8 mouse cellular contexts compared by ENCODE assay signal in the genomic region with DNA sequence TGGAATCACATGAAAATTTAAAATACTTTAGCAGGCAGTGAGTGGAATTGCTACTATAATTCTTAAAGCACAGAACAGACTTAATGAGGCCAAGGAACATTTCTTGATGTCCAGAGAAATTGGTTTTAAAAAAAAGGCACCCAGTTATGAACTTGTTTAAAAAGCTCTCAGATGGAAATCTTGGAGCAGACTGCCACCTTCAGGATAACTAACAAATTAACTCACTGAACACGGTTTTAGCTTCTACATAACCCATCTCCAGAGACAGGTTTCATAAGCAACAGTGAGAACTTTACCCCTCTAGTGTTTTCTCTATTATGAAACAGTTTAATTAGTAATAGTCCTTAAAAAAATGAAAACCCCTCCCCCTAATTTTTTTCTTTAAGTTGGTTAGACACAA. TPM values are rescaled to one million over a fixed set of nuclear protein-coding genes. Genes with fewer than 3 reads are reported as not detected.
A peak's percentile ranks its signal among the peaks of the same experiment; 100 is the strongest.
DNase-seq lines count a peak whose midpoint lies in the region; ATAC-seq lines count a peak whose summit lies in the region.

No protein-coding gene starts in this region.

- H3K27ac ChIP-seq in heart, embryonic 14.5 days (replicated peaks in 1 of 2; ENCODE audit: control insufficient read depth in 1 of 2, insufficient read depth in 1 of 2, low read depth in 2 of 2, low read length in 2 of 2) = no peak overlapping the region
- H3K27ac ChIP-seq in heart, embryonic 12.5 days (ENCODE audit: poor library complexity, severe bottlenecking) = no peak overlapping the region
- H3K27ac ChIP-seq in liver, embryonic 16.5 days (ENCODE audit: low read length) = no peak overlapping the region

- H3K4me3 ChIP-seq in heart, embryonic 14.5 days (ENCODE audit: control insufficient read depth in 1 of 2, insufficient read depth in 1 of 2, low read depth in 1 of 2, low read length in 2 of 2) = peak overlapping the region in 1 of 2 experiments; percentile 87; a peak in 2 of 4 replicates
- H3K4me3 ChIP-seq in heart, embryonic 12.5 days = no peak overlapping the region
- H3K4me3 ChIP-seq in liver, embryonic 16.5 days (ENCODE audit: low read depth, low read length) = no peak overlapping the region

- no peak for ATAC-seq in heart, embryonic 14.5 days (ENCODE audit: insufficient number of reproducible peaks, insufficient read depth, low FRiP score, low read depth)
- ATAC-seq in heart, embryonic 12.5 days (ENCODE audit: insufficient number of reproducible peaks, low FRiP score) = no peak
- peak; percentile 47 to 51; a peak in 2 of 4 replicates for ATAC-seq in hematopoietic stem cell, adult 5-6 weeks (replicated peaks in 1 of 2; ENCODE audit: insufficient read depth in 1 of 2, low FRiP score in 2 of 2, low TSS enrichment in 1 of 2, low read depth in 1 of 2, poor library complexity in 2 of 2, severe bottlenecking in 2 of 2)
- ATAC-seq in liver, embryonic 16.5 days (ENCODE audit: low read depth) = no peak

- no peak overlapping the region for H3K9ac ChIP-seq in heart, embryonic 14.5 days (ENCODE audit: low read length)
- no peak overlapping the region for H3K9ac ChIP-seq in heart, embryonic 12.5 days
- H3K9ac ChIP-seq in liver, embryonic 16.5 days (ENCODE audit: low read depth, low read length) = no peak overlapping the region

- peak overlapping the region; percentile 96 for H3K4me2 ChIP-seq in heart, embryonic 14.5 days (ENCODE audit: low read length)
- no peak overlapping the region for H3K4me2 ChIP-seq in heart, embryonic 12.5 days
- peak overlapping the region; percentile 86; the same call in 1 of the 2 replicates for H3K4me2 ChIP-seq in liver, embryonic 16.5 days (ENCODE audit: low read depth, low read length)

- DNase-seq in ES-CJ7 (ENCODE audit: low read depth, low spot score) = peak; percentile 60
- DNase-seq in cerebellum, adult 9-10 months = peak; percentile 80
- peak; percentile 27 for DNase-seq in retina, postnatal 7 days (ENCODE audit: low read depth, low spot score)
- DNase-seq in urinary bladder, postnatal 36 days (ENCODE audit: low spot score in 2 of 2) = no peak

- 0% methylated on average over 1 of the region's 1 CpGs for WGBS in heart, embryonic 14.5 days
- 0% methylated on average over 1 of the region's 1 CpGs for WGBS in heart, embryonic 12.5 days
- WGBS in liver, embryonic 16.5 days (ENCODE audit: insufficient replicate concordance) = 0% methylated on average over 1 of the region's 1 CpGs

- H3K4me1 ChIP-seq in heart, embryonic 14.5 days (ENCODE audit: control insufficient read depth in 2 of 2, insufficient read depth in 2 of 2, low read length in 2 of 2) = peaks cover 2 to 5% of the 10 kb centered on the region in 2 experiments; a peak in 2 of 4 replicates
- peaks cover 6% of the 10 kb centered on the region; the same call in 1 of the 2 replicates for H3K4me1 ChIP-seq in heart, embryonic 12.5 days (replicated peaks)
- H3K4me1 ChIP-seq in liver, embryonic 16.5 days (ENCODE audit: control insufficient read depth, low read depth, low read length) = peaks cover 9% of the 10 kb centered on the region

- H3K9me3 ChIP-seq in heart, embryonic 14.5 days (ENCODE audit: control insufficient read depth, low read length) = 0 out of 2 replicates have a peak, but pooled peaks cover 3% of the 10 kb centered on the region
- no peaks in the 10 kb centered on the region for H3K9me3 ChIP-seq in heart, embryonic 12.5 days (replicated peaks)
- no peaks in the 10 kb centered on the region for H3K9me3 ChIP-seq in liver, embryonic 16.5 days (replicated peaks; ENCODE audit: control insufficient read depth, low read length)

- H3K36me3 ChIP-seq in heart, embryonic 14.5 days (ENCODE audit: control insufficient read depth, insufficient read depth, low read length) = peaks cover 16% of the 10 kb centered on the region
- H3K36me3 ChIP-seq in heart, embryonic 12.5 days = peaks cover 10% of the 10 kb centered on the region
- peaks cover 4% of the 10 kb centered on the region; the same call in 1 of the 2 replicates for H3K36me3 ChIP-seq in liver, embryonic 16.5 days (ENCODE audit: control insufficient read depth, insufficient read depth)

- H3K27me3 ChIP-seq in heart, embryonic 14.5 days (ENCODE audit: control insufficient read depth, insufficient read depth, low read length) = no peaks in the 10 kb centered on the region
- no peaks in the 10 kb centered on the region for H3K27me3 ChIP-seq in heart, embryonic 12.5 days (replicated peaks)
- H3K27me3 ChIP-seq in liver, embryonic 16.5 days (ENCODE audit: control insufficient read depth, insufficient read depth, low read depth, low read length) = no peaks in the 10 kb centered on the region

RNA-seq across cellular contexts. Expression of a gene that starts 1.1 kb away (rescaled TPM):
- polyA plus RNA-seq in heart, embryonic 14.5 days (2014; fragmentation: Nextera tagmentation; extraction: Ambion mirVana) = 75.6 and 80.2 TPM in 2 replicates
- polyA plus RNA-seq in heart, embryonic 12.5 days (2016; fragmentation: Nextera tagmentation; extraction: Ambion mirVana) = 82.1 and 82.2 TPM in 2 replicates
- 17.9 and 25.3 TPM in 2 replicates for total RNA-seq in hematopoietic stem cell, adult 5-6 weeks (2017)
- polyA plus RNA-seq in liver, embryonic 16.5 days (2015; fragmentation: Nextera tagmentation; extraction: Ambion mirVana) = 16.9 TPM in 2 replicates

RNA-seq across cellular contexts. Expression of a gene that starts 45.9 kb away (rescaled TPM):
- 3.5 and 4.6 TPM in 2 replicates for polyA plus RNA-seq in heart, embryonic 14.5 days (2014; fragmentation: Nextera tagmentation; extraction: Ambion mirVana)
- polyA plus RNA-seq in heart, embryonic 12.5 days (2016; fragmentation: Nextera tagmentation; extraction: Ambion mirVana) = 2.7 and 2.9 TPM in 2 replicates
- 0.25 TPM in 1 of 2 replicates, not detected in the other for total RNA-seq in hematopoietic stem cell, adult 5-6 weeks (2017)
- 0.07 and 0.19 TPM in 2 replicates for polyA plus RNA-seq in liver, embryonic 16.5 days (2015; fragmentation: Nextera tagmentation; extraction: Ambion mirVana)

Comparison
In these comparisons a context has a peak if more than half of its experiments do, and no peak if none do; other contexts are left out.
1. ATAC-seq: peak in hematopoietic stem cell, adult 5-6 weeks (2 of 2); none in heart, embryonic 14.5 days (single experiment), heart, embryonic 12.5 days (single experiment) and liver, embryonic 16.5 days (single experiment).
2. DNase-seq: peak in ES-CJ7 (single experiment), cerebellum, adult 9-10 months (single experiment) and retina, postnatal 7 days (single experiment); none in urinary bladder, postnatal 36 days (0 of 2).